Mouse (Mus musculus) spleen, adult 2 months (tissue): ENCODE measurements around the gene Psmc3ip.
A peak's percentile ranks its signal among the peaks of the same experiment; 100 is the strongest.

Experiments used
- CTCF ChIP-seq: fragments of 200-500 bp; IDR thresholded peaks from 2 replicates; pipeline ENCODE4 v1.5.1; 2011; ENCODE audit warnings: mild to moderate bottlenecking, inconsistent platforms; ENCODE audit not compliant: insufficient read depth, insufficient read length, insufficient replicate concordance; ENCODE audit errors: extremely low read depth
- POLR2A ChIP-seq: fragments of 200-500 bp; IDR thresholded peaks from 2 replicates; pipeline ENCODE4 v1.6.1; 2011; ENCODE audit warnings: low read depth, low read length, inconsistent platforms

- peak; percentile 18; the same call in 1 of the 2 replicates for TF ChIP-seq CTCF
- no peak for TF ChIP-seq POLR2A
Observed at GRCm38 (mm10) chr11:101053974-101054373, 41.3 kb downstream of the Psmc3ip start.
